Mouse (Mus musculus): Measurements from ENCODE around the gene Fcrla. TPM values are rescaled to one million over a fixed set of nuclear protein-coding genes. Genes with fewer than 3 reads are reported as not detected.

Fcrla gene
- polyA plus RNA-seq, 1 experiment from 2014 or later: not detected

- Histone ChIP-seq H3K36me3 (peaks cover 12% of the 10 kb centered on the region), H3K27ac (replicated peaks) (peak within 1 kb of the TSS; percentile 86), H3K27me3 (no peaks in the 10 kb centered on the region), H3K9me3 (replicated peaks) (no peaks in the 10 kb centered on the region), H3K4me2 (replicated peaks) (peak within 1 kb of the TSS; percentile 67), H3K4me1 (peaks cover 11% of the 10 kb centered on the region; the same call in 1 of the 2 replicates), H3K9ac (peak within 1 kb of the TSS; percentile 75), H3K4me3 (replicated peaks) (peak within 1 kb of the TSS; percentile 95)
- ATAC-seq (ENCODE audit: insufficient number of reproducible peaks, low FRiP score, low TSS enrichment, low read depth): peak; percentile 89
- WGBS: under 1% methylated on average over 46 of the region's 46 CpGs
These were observed 42.3 kb downstream of the Fcrla start, which contains the start of the genes Gm26620 and Dusp12 for GRCm38 (mm10) chr1:170884978-170885561. Gm26620 (plus strand) TSS chr1:170885065. Dusp12 (minus strand) TSS chr1:170885540.

GRCm38 (mm10) chr1:170884390-170884789, 43.0 kb downstream of the Fcrla start:
- WGBS: 15% methylated on average over 8 of the region's 8 CpGs
- Histone ChIP-seq H3K9ac (peak overlapping the region; percentile 75; the same call in 1 of the 2 replicates), H3K9me3 (replicated peaks) (no peaks in the 10 kb centered on the region)

GRCm38 (mm10) chr1:170882915-170883485, 44.4 kb downstream of the Fcrla start:
- ATAC-seq (ENCODE audit: insufficient number of reproducible peaks, low FRiP score, low TSS enrichment, low read depth): no peak
- Histone ChIP-seq H3K27me3 (no peaks in the 10 kb centered on the region), H3K36me3 (peaks cover 21% of the 10 kb centered on the region), H3K9ac (no peak overlapping the region), H3K9me3 (replicated peaks) (no peaks in the 10 kb centered on the region), H3K27ac (replicated peaks) (no peak overlapping the region), H3K4me3 (replicated peaks) (no peak overlapping the region), H3K4me1 (peaks cover 11% of the 10 kb centered on the region; the same call in 1 of the 2 replicates), H3K4me2 (replicated peaks) (no peak overlapping the region)
- WGBS: 85% methylated on average over 5 of the region's 5 CpGs

More at GRCm38 (mm10) chr1:170884390-170884789, 43.0 kb downstream of the Fcrla start:
- Histone ChIP-seq H3K4me2 (replicated peaks) (peak overlapping the region; percentile 67), H3K36me3 (peaks cover 16% of the 10 kb centered on the region), H3K27me3 (no peaks in the 10 kb centered on the region), H3K4me1 (peaks cover 11% of the 10 kb centered on the region; the same call in 1 of the 2 replicates), H3K4me3 (replicated peaks) (peak overlapping the region; percentile 95), H3K27ac (replicated peaks) (peak overlapping the region; percentile 86; the same call in 1 of the 2 replicates)
- no peak for ATAC-seq (ENCODE audit: insufficient number of reproducible peaks, low FRiP score, low TSS enrichment, low read depth)

- H3K4me2 ChIP-seq (replicated peaks): no peak overlapping the region
- WGBS: 89% methylated on average over 5 of the region's 5 CpGs
- no peaks in the 10 kb centered on the region for H3K4me1 ChIP-seq
- no peak overlapping the region for H3K27ac ChIP-seq (replicated peaks)
- no peaks in the 10 kb centered on the region for H3K9me3 ChIP-seq (replicated peaks)
- no peak for ATAC-seq (ENCODE audit: insufficient number of reproducible peaks, low FRiP score, low TSS enrichment, low read depth)
- no peak overlapping the region for H3K4me3 ChIP-seq (replicated peaks)
- H3K36me3 ChIP-seq: peaks cover 53% of the 10 kb centered on the region
- H3K27me3 ChIP-seq: no peaks in the 10 kb centered on the region
- H3K9ac ChIP-seq: no peak overlapping the region
These were observed 50.5 kb downstream of the Fcrla start for GRCm38 (mm10) chr1:170876906-170877305.

GRCm38 (mm10) chr1:170875676-170876075, 51.7 kb downstream of the Fcrla start:
- Histone ChIP-seq H3K9ac (no peak overlapping the region), H3K4me1 (no peaks in the 10 kb centered on the region), H3K4me2 (replicated peaks) (no peak overlapping the region), H3K27me3 (no peaks in the 10 kb centered on the region), H3K27ac (replicated peaks) (no peak overlapping the region), H3K4me3 (replicated peaks) (no peak overlapping the region), H3K9me3 (replicated peaks) (no peaks in the 10 kb centered on the region), H3K36me3 (peaks cover 47% of the 10 kb centered on the region)
- ATAC-seq (ENCODE audit: insufficient number of reproducible peaks, low FRiP score, low TSS enrichment, low read depth): no peak
- WGBS: 84% methylated on average over 3 of the region's 3 CpGs

- H3K4me2 ChIP-seq (replicated peaks): no peak overlapping the region
- H3K36me3 ChIP-seq: peaks cover 29% of the 10 kb centered on the region
- no peak overlapping the region for H3K9ac ChIP-seq
- 92% methylated on average over 2 of the region's 2 CpGs for WGBS
- ATAC-seq (ENCODE audit: insufficient number of reproducible peaks, low FRiP score, low TSS enrichment, low read depth): no peak
- H3K4me1 ChIP-seq: 0 out of 2 replicates have a peak, but pooled peaks cover 2% of the 10 kb centered on the region
- no peaks in the 10 kb centered on the region for H3K9me3 ChIP-seq (replicated peaks)
- no peak overlapping the region for H3K4me3 ChIP-seq (replicated peaks)
- H3K27ac ChIP-seq (replicated peaks): no peak overlapping the region
- no peaks in the 10 kb centered on the region for H3K27me3 ChIP-seq
These were observed 55.4 kb downstream of the Fcrla start for GRCm38 (mm10) chr1:170871961-170872360.

GRCm38 (mm10) chr1:170871402-170871801, 56.0 kb downstream of the Fcrla start:
- H3K9me3 ChIP-seq (replicated peaks): no peaks in the 10 kb centered on the region
- no peak overlapping the region for H3K4me3 ChIP-seq (replicated peaks)
- WGBS: 83% methylated on average over 6 of the region's 6 CpGs
- H3K27me3 ChIP-seq: no peaks in the 10 kb centered on the region
- H3K4me2 ChIP-seq (replicated peaks): no peak overlapping the region
- ATAC-seq (ENCODE audit: insufficient number of reproducible peaks, low FRiP score, low TSS enrichment, low read depth): no peak
- peaks cover 25% of the 10 kb centered on the region for H3K36me3 ChIP-seq
- no peak overlapping the region for H3K27ac ChIP-seq (replicated peaks)
- H3K9ac ChIP-seq: no peak overlapping the region
- H3K4me1 ChIP-seq: 0 out of 2 replicates have a peak, but pooled peaks cover 5% of the 10 kb centered on the region

GRCm38 (mm10) chr1:170868905-170869283, 58.5 kb downstream of the Fcrla start:
- Histone ChIP-seq H3K4me1 (0 out of 2 replicates have a peak, but pooled peaks cover 5% of the 10 kb centered on the region), H3K9me3 (replicated peaks) (no peaks in the 10 kb centered on the region), H3K36me3 (peaks cover 8% of the 10 kb centered on the region), H3K27me3 (no peaks in the 10 kb centered on the region), H3K4me2 (replicated peaks) (peak overlapping the region; percentile 62), H3K27ac (replicated peaks) (no peak overlapping the region), H3K9ac (peak overlapping the region; percentile 29), H3K4me3 (replicated peaks) (peak overlapping the region; percentile 79)
- WGBS: 14% methylated on average over 14 of the region's 14 CpGs
- ATAC-seq (ENCODE audit: insufficient number of reproducible peaks, low FRiP score, low TSS enrichment, low read depth): no peak

GRCm38 (mm10) chr1:170868107-170868904, 59.1 kb downstream of the Fcrla start:
- Histone ChIP-seq H3K27ac (replicated peaks) (peak overlapping the region; percentile 71), H3K27me3 (no peaks in the 10 kb centered on the region), H3K4me2 (replicated peaks) (peak overlapping the region; percentile 62), H3K36me3 (peaks cover 7% of the 10 kb centered on the region), H3K9me3 (replicated peaks) (no peaks in the 10 kb centered on the region), H3K9ac (peak overlapping the region; percentile 61), H3K4me3 (replicated peaks) (peak overlapping the region; percentile 79), H3K4me1 (0 out of 2 replicates have a peak, but pooled peaks cover 5% of the 10 kb centered on the region)
- ATAC-seq (ENCODE audit: insufficient number of reproducible peaks, low FRiP score, low TSS enrichment, low read depth): peak; percentile 81
- WGBS: under 1% methylated on average over 33 of the region's 33 CpGs

- ATAC-seq (ENCODE audit: insufficient number of reproducible peaks, low FRiP score, low TSS enrichment, low read depth): peak; percentile 61; the same call in 1 of the 2 replicates
- 0 out of 2 replicates have a peak, but pooled peaks cover 5% of the 10 kb centered on the region for H3K4me1 ChIP-seq
- H3K36me3 ChIP-seq: peaks cover 7% of the 10 kb centered on the region
- H3K9me3 ChIP-seq (replicated peaks): no peaks in the 10 kb centered on the region
- under 1% methylated on average over 25 of the region's 25 CpGs for WGBS
- H3K4me2 ChIP-seq (replicated peaks): peak within 1 kb of the TSS; percentile 62
- H3K9ac ChIP-seq: peak within 1 kb of the TSS; percentile 61
- H3K27me3 ChIP-seq: no peaks in the 10 kb centered on the region
- peak within 1 kb of the TSS; percentile 71 for H3K27ac ChIP-seq (replicated peaks)
- peak within 1 kb of the TSS; percentile 79 for H3K4me3 ChIP-seq (replicated peaks)
These were observed 59.7 kb downstream of the Fcrla start, which contains the start of gene Atf6 for GRCm38 (mm10) chr1:170867691-170868105. Atf6 (minus strand) TSS chr1:170867771.
